Mouse (Mus musculus) myocyte (in vitro differentiated cells): ENCODE measurements around the gene Usp22.

Experiments
- CEBPB ChIP-seq: IDR thresholded peaks from 2 replicates; pipeline ENCODE4 v1.6.1; 2011; ENCODE audit warnings: mild to moderate bottlenecking, moderate library complexity; ENCODE audit not compliant: poor library complexity, insufficient read depth, severe bottlenecking
- E2F4 ChIP-seq: IDR thresholded peaks from one replicate; pipeline ENCODE4 v1.6.1; 2011; ENCODE audit warnings: mild to moderate bottlenecking, control low read depth, moderate library complexity; ENCODE audit not compliant: insufficient read depth
- MAX ChIP-seq: IDR thresholded peaks from one replicate; pipeline ENCODE4 v1.6.1; 2011; ENCODE audit warnings: low read depth, mild to moderate bottlenecking, control low read depth
- MYOD1 ChIP-seq, 3 experiments: IDR thresholded peaks; one replicate each; pipeline ENCODE4 v1.6.1; 2011; ENCODE audit warnings: control low read depth in 2 of 3, low read depth in 2 of 3, mild to moderate bottlenecking in 2 of 3, moderate library complexity in 1 of 3; ENCODE audit not compliant: insufficient read length in 2 of 3, control insufficient read depth in 1 of 3
- MYOG ChIP-seq, 3 experiments: IDR thresholded peaks; one replicate each; pipeline ENCODE4 v1.6.1; 2011; ENCODE audit warnings: control low read depth in 2 of 3, low read depth in 2 of 3, mild to moderate bottlenecking in 2 of 3; ENCODE audit not compliant: insufficient read length in 2 of 3, control insufficient read depth in 1 of 3, insufficient read depth in 1 of 3
- POLR2A ChIP-seq: IDR thresholded peaks from one replicate; pipeline ENCODE4 v1.6.1; 2011; ENCODE audit warnings: low read depth, mild to moderate bottlenecking, control low read depth, moderate library complexity; ENCODE audit not compliant: insufficient read length
- POLR2AphosphoS2 ChIP-seq: IDR thresholded peaks from one replicate; pipeline ENCODE4 v1.6.1; 2011; ENCODE audit warnings: low read depth, control low read depth; ENCODE audit not compliant: insufficient read length
- REST ChIP-seq: IDR thresholded peaks from one replicate; pipeline ENCODE4 v1.6.1; 2011; ENCODE audit warnings: mild to moderate bottlenecking, control low read depth, moderate library complexity; ENCODE audit not compliant: insufficient read depth, insufficient read length
- SRF ChIP-seq: IDR thresholded peaks from one replicate; pipeline ENCODE4 v1.6.1; 2011; ENCODE audit warnings: low read depth; ENCODE audit not compliant: control insufficient read depth, insufficient read length
- TCF12 ChIP-seq: IDR thresholded peaks from one replicate; pipeline ENCODE4 v1.6.1; 2011; ENCODE audit warnings: mild to moderate bottlenecking, control low read depth; ENCODE audit not compliant: poor library complexity, insufficient read depth, severe bottlenecking
- TCF3 ChIP-seq: IDR thresholded peaks from one replicate; pipeline ENCODE4 v1.6.1; 2011; ENCODE audit warnings: low read depth, control low read depth; ENCODE audit not compliant: insufficient read length
- USF1 ChIP-seq: IDR thresholded peaks from one replicate; pipeline ENCODE4 v1.6.1; 2011; ENCODE audit warnings: low read depth, mild to moderate bottlenecking, control low read depth, moderate library complexity

- TF ChIP-seq POLR2A (no peak), SRF (no peak), USF1 (no peak), REST (no peak), TCF12 (no peak), MAX (no peak), TCF3 (no peak), POLR2AphosphoS2 (no peak), CEBPB (no peak), E2F4 (no peak), MYOG (IDR thresholded peaks at IDR 0.05; ENCODE audit: control insufficient read depth in 1 of 3, insufficient read depth in 1 of 3, insufficient read length in 2 of 3, low read depth in 2 of 3) (no peak), MYOD1 (IDR thresholded peaks at IDR 0.05; ENCODE audit: control insufficient read depth in 1 of 3, insufficient read length in 2 of 3, low read depth in 2 of 3) (no peak)
Observed at GRCm38 (mm10) chr11:61164366-61164765, 10.5 kb downstream of the Usp22 start.
